Mouse (Mus musculus) embryo, embryonic 11 days (tissue): ENCODE results near the gene Akap6.
"Not testable (repeated sequence)": the region's sequence is repeated elsewhere in the genome, so short reads cannot be mapped to it uniquely, and the experiment has no call there.

Experiments used
- DNase-seq: peaks from one replicate; pipeline ENCODE4 v3.0.0-alpha.2; 2015

The Akap6 gene

GRCm38 (mm10) chr12:52711857-52712640, 12.9 kb downstream of the Akap6 start:
- DNase-seq, result no peak

- DNase-seq, result no peak
These were observed 19.2 kb downstream of the Akap6 start for GRCm38 (mm10) chr12:52718392-52718791.

- no peak for DNase-seq
These were observed 20.0 kb downstream of the Akap6 start for GRCm38 (mm10) chr12:52719232-52719631.

- no peak for DNase-seq
These were observed 20.5 kb downstream of the Akap6 start for GRCm38 (mm10) chr12:52719681-52720080.

- DNase-seq, result not testable (repeated sequence)
These were observed 24.9 kb downstream of the Akap6 start for GRCm38 (mm10) chr12:52724039-52724615.

- no peak for DNase-seq
These were observed 27.4 kb downstream of the Akap6 start for GRCm38 (mm10) chr12:52726434-52727231.

GRCm38 (mm10) chr12:52729396-52729795, 30.2 kb downstream of the Akap6 start:
- no peak for DNase-seq

GRCm38 (mm10) chr12:52735161-52735560, 36.0 kb downstream of the Akap6 start:
- not testable (repeated sequence) for DNase-seq

GRCm38 (mm10) chr12:52737151-52737550, 38.0 kb downstream of the Akap6 start:
- no peak for DNase-seq

- DNase-seq, result no peak
These were observed 40.1 kb downstream of the Akap6 start for GRCm38 (mm10) chr12:52739326-52739725.

GRCm38 (mm10) chr12:52741801-52742200, 42.6 kb downstream of the Akap6 start:
- no peak for DNase-seq

GRCm38 (mm10) chr12:52750006-52750405, 50.8 kb downstream of the Akap6 start:
- no peak for DNase-seq

GRCm38 (mm10) chr12:52755649-52756048, 56.5 kb downstream of the Akap6 start:
- no peak for DNase-seq

GRCm38 (mm10) chr12:52757881-52758280, 58.7 kb downstream of the Akap6 start:
- DNase-seq, result no peak

GRCm38 (mm10) chr12:52764046-52764445, 64.9 kb downstream of the Akap6 start:
- no peak for DNase-seq

- DNase-seq, result no peak
These were observed 65.6 kb downstream of the Akap6 start for GRCm38 (mm10) chr12:52764810-52765209.

GRCm38 (mm10) chr12:52769561-52769960, 70.4 kb downstream of the Akap6 start:
- no peak for DNase-seq

GRCm38 (mm10) chr12:52771931-52772330, 72.7 kb downstream of the Akap6 start:
- no peak for DNase-seq

GRCm38 (mm10) chr12:52772494-52773280, 73.5 kb downstream of the Akap6 start:
- no peak for DNase-seq

GRCm38 (mm10) chr12:52773847-52774246, 74.7 kb downstream of the Akap6 start:
- DNase-seq, result no peak

GRCm38 (mm10) chr12:52774382-52774781, 75.2 kb downstream of the Akap6 start:
- peak; percentile 58 for DNase-seq

- no peak for DNase-seq
These were observed 81.0 kb downstream of the Akap6 start for GRCm38 (mm10) chr12:52780216-52780615.

- DNase-seq, result no peak
These were observed 81.9 kb downstream of the Akap6 start for GRCm38 (mm10) chr12:52781066-52781465.
